Mouse (Mus musculus) midbrain, embryonic 14.5 days (tissue): ENCODE results near the gene Nptxr. TPM values are rescaled to one million over a fixed set of nuclear protein-coding genes. Genes with fewer than 3 reads are reported as not detected.

ENCODE experiments used
- ATAC-seq: fragments of 200-750 bp; cut with Nextera tagmentation; 2 replicates; pipeline ENCODE4 v1.8.0; 2017; ENCODE audit warnings: moderate number of reproducible peaks, moderate library complexity; ENCODE audit not compliant: low FRiP score, low TSS enrichment
- DNase-seq: peaks from one replicate; pipeline ENCODE4 v3.0.0-alpha.2; 2015
- H3K27ac ChIP-seq: fragments of 300-500 bp; sonication (generic); replicated peaks from 2 replicates; pipeline ENCODE4 v1.5.1; 2014; ENCODE audit warnings: mild to moderate bottlenecking, low read depth, low read length, moderate library complexity
- H3K27me3 ChIP-seq: fragments of 300-500 bp; sonication (generic); 2 replicates; pipeline ENCODE4 v1.6.1; 2014; ENCODE audit warnings: low read length, control low read depth, mixed read lengths; ENCODE audit not compliant: control insufficient read depth, insufficient read depth
- H3K36me3 ChIP-seq: fragments of 300-500 bp; sonication (generic); 2 replicates; pipeline ENCODE4 v1.6.1; 2014; ENCODE audit warnings: low read length, control low read depth; ENCODE audit not compliant: control insufficient read depth, insufficient read depth
- H3K4me1 ChIP-seq: fragments of 300-500 bp; sonication (generic); 2 replicates; pipeline ENCODE4 v1.6.1; 2014; ENCODE audit warnings: mild to moderate bottlenecking, antibody characterized with exemption, low read length, control low read depth; ENCODE audit not compliant: control insufficient read depth, insufficient read depth
- H3K4me2 ChIP-seq: fragments of 300-500 bp; sonication (generic); 2 replicates; pipeline ENCODE4 v1.6.1; 2014; ENCODE audit warnings: mild to moderate bottlenecking, low read length, moderate library complexity
- H3K4me3 ChIP-seq: fragments of 300-500 bp; sonication (generic); replicated peaks from 2 replicates; pipeline ENCODE4 v1.5.1; 2014; ENCODE audit warnings: low read depth, low read length
- H3K9ac ChIP-seq: fragments of 300-500 bp; sonication (generic); replicated peaks from 2 replicates; pipeline ENCODE4 v1.6.1; 2014; ENCODE audit warnings: mild to moderate bottlenecking, low read length, moderate library complexity
- H3K9me3 ChIP-seq: fragments of 300-500 bp; sonication (generic); 2 replicates; pipeline ENCODE4 v1.6.1; 2016; ENCODE audit warnings: low read length, control low read depth, mixed read lengths; ENCODE audit not compliant: control insufficient read depth
- WGBS: fragments of 180-500 bp; shearing (Covaris S2); extraction: QIAGEN DNeasy Blood & Tissue Kit; methylation state at CpG from one replicate; pipeline ENCODE4 v1.1.7; 2014; 5-methylcytosine and 5-hydroxymethylcytosine counted together
- polyA plus RNA-seq: library from polyadenylated mRNA; unstranded; fragments of >200 nt; fragmentation: Nextera tagmentation; extraction: Ambion mirVana; gene quantifications from 2 replicates; pipeline ENCODE4 v1.2.1, GENCODE M21; 2014

Gene Nptxr
- polyA plus RNA-seq, 1 experiment from 2014 or later = 17.8 TPM

- DNase-seq (no peak), ATAC-seq (no peak)
- 64% methylated on average over 3 of the region's 3 CpGs for WGBS
- no peak overlapping the region for H3K9ac ChIP-seq
- H3K27me3 ChIP-seq = peaks cover 24% of the 10 kb centered on the region
- no peaks in the 10 kb centered on the region for H3K36me3 ChIP-seq
- no peak overlapping the region for H3K4me3 ChIP-seq
- H3K9me3 ChIP-seq = no peaks in the 10 kb centered on the region
- no peak overlapping the region for H3K4me2 ChIP-seq
- no peaks in the 10 kb centered on the region for H3K4me1 ChIP-seq
- no peak overlapping the region for H3K27ac ChIP-seq
Measured at GRCm38 (mm10) chr15:79810061-79810460, 5.5 kb upstream of the Nptxr start.

GRCm38 (mm10) chr15:79808658-79809057, 4.1 kb upstream of the Nptxr start:
- no peak for ATAC-seq

GRCm38 (mm10) chr15:79808114-79808513, 3.5 kb upstream of the Nptxr start:
- DNase-seq = peak; percentile 85
- Histone ChIP-seq H3K36me3 (no peaks in the 10 kb centered on the region), H3K4me3 (no peak overlapping the region), H3K4me2 (no peak overlapping the region), H3K27me3 (peaks cover 36% of the 10 kb centered on the region), H3K4me1 (peaks cover 2% of the 10 kb centered on the region; the same call in 1 of the 2 replicates), H3K27ac (no peak overlapping the region), H3K9me3 (no peaks in the 10 kb centered on the region), H3K9ac (no peak overlapping the region)
- ATAC-seq = no peak
- 29% methylated on average over 5 of the region's 5 CpGs for WGBS

More at GRCm38 (mm10) chr15:79808658-79809057, 4.1 kb upstream of the Nptxr start:
- Histone ChIP-seq H3K4me1 (no peaks in the 10 kb centered on the region), H3K4me2 (no peak overlapping the region), H3K9me3 (no peaks in the 10 kb centered on the region), H3K9ac (no peak overlapping the region), H3K36me3 (no peaks in the 10 kb centered on the region), H3K27me3 (peaks cover 30% of the 10 kb centered on the region), H3K27ac (no peak overlapping the region), H3K4me3 (no peak overlapping the region)
- 52% methylated on average over 5 of the region's 5 CpGs for WGBS
- DNase-seq = no peak

- Histone ChIP-seq H3K4me2 (no peak overlapping the region), H3K27me3 (peaks cover 45% of the 10 kb centered on the region), H3K36me3 (no peaks in the 10 kb centered on the region), H3K9ac (no peak overlapping the region), H3K27ac (no peak overlapping the region), H3K9me3 (no peaks in the 10 kb centered on the region), H3K4me1 (peaks cover 5% of the 10 kb centered on the region; the same call in 1 of the 2 replicates), H3K4me3 (no peak overlapping the region)
- WGBS = 56% methylated on average over 1 of the region's 1 CpGs
- ATAC-seq (no peak), DNase-seq (no peak)
Measured at GRCm38 (mm10) chr15:79807050-79807449, 2.5 kb upstream of the Nptxr start.

- ATAC-seq = no peak
- H3K36me3 ChIP-seq = no peaks in the 10 kb centered on the region
- no peaks in the 10 kb centered on the region for H3K9me3 ChIP-seq
- peak overlapping the region; percentile 72; the same call in 1 of the 2 replicates for H3K9ac ChIP-seq
- peak overlapping the region; percentile 62 for H3K4me3 ChIP-seq
- 21% methylated on average over 8 of the region's 8 CpGs for WGBS
- H3K4me2 ChIP-seq = peak overlapping the region; percentile 69
- H3K27me3 ChIP-seq = peaks cover 50% of the 10 kb centered on the region
- DNase-seq = no peak
- peak overlapping the region; percentile 83 for H3K27ac ChIP-seq
- peaks cover 5% of the 10 kb centered on the region; the same call in 1 of the 2 replicates for H3K4me1 ChIP-seq
Measured at GRCm38 (mm10) chr15:79805246-79805645, 680 bp upstream of the Nptxr start.

- DNase-seq = peak; percentile 81
- H3K36me3 ChIP-seq = no peaks in the 10 kb centered on the region
- peaks cover 50% of the 10 kb centered on the region for H3K27me3 ChIP-seq
- WGBS = 4% methylated on average over 80 of the region's 81 CpGs
- H3K4me1 ChIP-seq = peaks cover 5% of the 10 kb centered on the region; the same call in 1 of the 2 replicates
- peak; percentile 51 for ATAC-seq
- H3K9me3 ChIP-seq = no peaks in the 10 kb centered on the region
- H3K27ac ChIP-seq = peak overlapping the region; percentile 83
- peak overlapping the region; percentile 62 for H3K4me3 ChIP-seq
- H3K9ac ChIP-seq = peak overlapping the region; percentile 72
- H3K4me2 ChIP-seq = peak overlapping the region; percentile 69
Measured at GRCm38 (mm10) chr15:79803533-79804351, 824 bp downstream of the Nptxr start.

- Histone ChIP-seq H3K9me3 (no peaks in the 10 kb centered on the region), H3K9ac (no peak overlapping the region), H3K27ac (no peak overlapping the region), H3K4me1 (peaks cover 5% of the 10 kb centered on the region; the same call in 1 of the 2 replicates), H3K36me3 (no peaks in the 10 kb centered on the region), H3K4me3 (no peak overlapping the region), H3K27me3 (peaks cover 48% of the 10 kb centered on the region), H3K4me2 (peak overlapping the region; percentile 10; the same call in 1 of the 2 replicates)
- ATAC-seq (no peak), DNase-seq (no peak)
- WGBS = 66% methylated on average over 4 of the region's 4 CpGs
Measured at GRCm38 (mm10) chr15:79802304-79802703, 2.3 kb downstream of the Nptxr start.

- H3K4me2 ChIP-seq = no peak overlapping the region
- 61% methylated on average over 2 of the region's 2 CpGs for WGBS
- no peak overlapping the region for H3K9ac ChIP-seq
- peaks cover 41% of the 10 kb centered on the region for H3K27me3 ChIP-seq
- no peak for ATAC-seq
- H3K36me3 ChIP-seq = no peaks in the 10 kb centered on the region
- H3K9me3 ChIP-seq = no peaks in the 10 kb centered on the region
- H3K4me1 ChIP-seq = peaks cover 5% of the 10 kb centered on the region; the same call in 1 of the 2 replicates
- H3K4me3 ChIP-seq = no peak overlapping the region
- DNase-seq = no peak
- no peak overlapping the region for H3K27ac ChIP-seq
Measured at GRCm38 (mm10) chr15:79801646-79802045, 2.9 kb downstream of the Nptxr start.

GRCm38 (mm10) chr15:79800701-79801100, 3.9 kb downstream of the Nptxr start:
- no peak overlapping the region for H3K4me3 ChIP-seq

More at GRCm38 (mm10) chr15:79800701-79801100, 3.9 kb downstream of the Nptxr start:
- Histone ChIP-seq H3K36me3 (no peaks in the 10 kb centered on the region), H3K27ac (no peak overlapping the region), H3K4me2 (no peak overlapping the region), H3K9ac (no peak overlapping the region), H3K4me1 (peaks cover 5% of the 10 kb centered on the region; the same call in 1 of the 2 replicates), H3K27me3 (peaks cover 32% of the 10 kb centered on the region), H3K9me3 (no peaks in the 10 kb centered on the region)
- DNase-seq = no peak
- WGBS = 53% methylated on average over 11 of the region's 11 CpGs
- ATAC-seq = no peak
